Mouse (Mus musculus) MEL (cell line): ENCODE measurements at regions not wholly inside any gene's neighbourhood (a gene's known extent, or its start where the extent isn't known, plus 50 kb on each side); places are given as distances from the start of the nearest gene placed in this dataset.
A peak's percentile ranks its signal among the peaks of the same experiment; 100 is the strongest.

Source experiments
- DNase-seq: peaks from one replicate; pipeline ENCODE4 v3.0.0; 2011; ENCODE audit warnings: low read depth, low spot score
- H3K27ac ChIP-seq: 2 replicates; pipeline ENCODE4 v1.5.1; 2012; ENCODE audit warnings: low read depth, mild to moderate bottlenecking, control low read depth, low read length, moderate library complexity; ENCODE audit not compliant: control insufficient read depth
- H3K27me3 ChIP-seq, 2 experiments: fragments of 150-350 bp in 1 of 2; sonication (generic) in 1 of 2; 2 replicates each; pipeline ENCODE4 v1.6.1; 2012; ENCODE audit warnings: low read length in 2 of 2, mild to moderate bottlenecking in 2 of 2, improper control_type of control experiment in 1 of 2, moderate library complexity in 1 of 2; ENCODE audit not compliant: insufficient read depth in 2 of 2, control insufficient read depth in 1 of 2
- H3K36me3 ChIP-seq, 2 experiments: 2 replicates each; pipeline ENCODE4 v1.6.1; 2012 to 2014; ENCODE audit warnings: low read length in 2 of 2, improper control_type of control experiment in 1 of 2, inconsistent platforms in 1 of 2, mild to moderate bottlenecking in 1 of 2; ENCODE audit not compliant: insufficient read depth in 2 of 2, control insufficient read depth in 1 of 2
- H3K4me1 ChIP-seq, 2 experiments: fragments of 150-350 bp in 1 of 2; sonication (generic) in 1 of 2; 2 replicates each; pipeline ENCODE4 v1.6.1; 2012; ENCODE audit warnings: low read length in 2 of 2, improper control_type of control experiment in 1 of 2, mild to moderate bottlenecking in 1 of 2; ENCODE audit not compliant: insufficient read depth in 2 of 2, control insufficient read depth in 1 of 2
- H3K4me3 ChIP-seq, 2 experiments: fragments of 150-350 bp in 1 of 2; sonication (generic) in 1 of 2; 2 replicates each; pipeline ENCODE4 v1.5.1; 2012; ENCODE audit warnings: low read depth in 2 of 2, low read length in 2 of 2, mild to moderate bottlenecking in 2 of 2, moderate library complexity in 2 of 2, control low read depth in 1 of 2, improper control_type of control experiment in 1 of 2; ENCODE audit not compliant: control insufficient read depth in 1 of 2, insufficient read depth in 1 of 2
- H3K79me2 ChIP-seq: 2 replicates; pipeline ENCODE4 v1.6.1; 2012; ENCODE audit warnings: mild to moderate bottlenecking, low read length, moderate library complexity; ENCODE audit not compliant: control insufficient read depth, poor library complexity, insufficient read depth
- H3K9ac ChIP-seq: 2 replicates; pipeline ENCODE4 v1.6.1; 2012; ENCODE audit warnings: low read depth, mild to moderate bottlenecking, control low read depth, low read length, moderate library complexity; ENCODE audit not compliant: control insufficient read depth, poor library complexity, severe bottlenecking
- H3K9me3 ChIP-seq: fragments of 150-350 bp; sonication (generic); replicated peaks from 2 replicates; pipeline ENCODE4 v1.6.1; 2012; ENCODE audit warnings: mild to moderate bottlenecking, low read length, improper control_type of control experiment, moderate library complexity; ENCODE audit not compliant: insufficient read depth
- CHD1 ChIP-seq: IDR thresholded peaks from 2 replicates; pipeline ENCODE4 v1.6.1; 2012; ENCODE audit warnings: low read depth, mild to moderate bottlenecking, inconsistent platforms, low read length, improper control_type of control experiment
- CHD2 ChIP-seq: IDR thresholded peaks from 2 replicates; pipeline ENCODE4 v1.6.1; 2011; ENCODE audit warnings: low read length, improper control_type of control experiment
- CTCF ChIP-seq, 3 experiments: IDR thresholded peaks in 2 of 3; conservative IDR thresholded peaks in 1 of 3; 2 replicates each; pipeline ENCODE4 v1.5.1; 2011 to 2012; ENCODE audit warnings: low read length in 3 of 3, low read depth in 2 of 3, mild to moderate bottlenecking in 2 of 3, improper control_type of control experiment in 1 of 3, inconsistent platforms in 1 of 3, mixed read lengths in 1 of 3, moderate library complexity in 1 of 3; ENCODE audit not compliant: control insufficient read depth in 1 of 3, insufficient read depth in 1 of 3, poor library complexity in 1 of 3, severe bottlenecking in 1 of 3
- E2F4 ChIP-seq: IDR thresholded peaks from 2 replicates; pipeline ENCODE4 v1.6.1; 2011; ENCODE audit warnings: low read depth, low read length, improper control_type of control experiment, borderline replicate concordance
- ELF1 ChIP-seq: IDR thresholded peaks from 2 replicates; pipeline ENCODE4 v1.6.1; 2014; ENCODE audit warnings: low read depth, mild to moderate bottlenecking, inconsistent platforms, low read length, improper control_type of control experiment, moderate library complexity
- EP300 ChIP-seq, 2 experiments: IDR thresholded peaks; 2 replicates each; pipeline ENCODE4 v1.6.1; 2011; ENCODE audit warnings: improper control_type of control experiment in 2 of 2, low read length in 2 of 2, low read depth in 1 of 2, mild to moderate bottlenecking in 1 of 2
- ETS1 ChIP-seq: IDR thresholded peaks from 2 replicates; pipeline ENCODE4 v1.6.1; 2012; ENCODE audit warnings: low read depth, mild to moderate bottlenecking, inconsistent platforms, low read length, improper control_type of control experiment, moderate library complexity
- GABPA ChIP-seq: IDR thresholded peaks from 2 replicates; pipeline ENCODE4 v1.6.1; 2012; ENCODE audit warnings: low read depth, mild to moderate bottlenecking, inconsistent platforms, low read length, improper control_type of control experiment, moderate library complexity
- GATA1 ChIP-seq: IDR thresholded peaks from 2 replicates; pipeline ENCODE4 v1.6.1; 2011; ENCODE audit warnings: low read depth, low read length, improper control_type of control experiment
- HCFC1 ChIP-seq: IDR thresholded peaks from 2 replicates; pipeline ENCODE4 v1.6.1; 2012; ENCODE audit warnings: low read depth, mild to moderate bottlenecking, inconsistent platforms, low read length, improper control_type of control experiment, moderate library complexity
- JUND ChIP-seq: IDR thresholded peaks from 2 replicates; pipeline ENCODE4 v1.6.1; 2011; ENCODE audit warnings: low read depth, mild to moderate bottlenecking, improper control_type of control experiment, low read length
- KAT2A ChIP-seq: conservative IDR thresholded peaks from 2 replicates; pipeline ENCODE4 v1.6.1; 2012; ENCODE audit warnings: low read depth, low read length, improper control_type of control experiment, inconsistent platforms
- MAFK ChIP-seq: IDR thresholded peaks from 2 replicates; pipeline ENCODE4 v1.6.1; 2011; ENCODE audit warnings: low read depth, mild to moderate bottlenecking, low read length, improper control_type of control experiment, borderline replicate concordance
- MAX ChIP-seq: IDR thresholded peaks from 2 replicates; pipeline ENCODE4 v1.6.1; 2011; ENCODE audit warnings: low read length, improper control_type of control experiment
- MAZ ChIP-seq: IDR thresholded peaks from 2 replicates; pipeline ENCODE4 v1.6.1; 2012; ENCODE audit warnings: low read depth, mild to moderate bottlenecking, inconsistent platforms, low read length, improper control_type of control experiment
- MXI1 ChIP-seq: IDR thresholded peaks from 2 replicates; pipeline ENCODE4 v1.6.1; 2011; ENCODE audit warnings: mild to moderate bottlenecking, low read depth, low read length, improper control_type of control experiment
- MYB ChIP-seq: IDR thresholded peaks from 2 replicates; pipeline ENCODE4 v1.6.1; 2011; ENCODE audit warnings: mild to moderate bottlenecking, low read depth, low read length, improper control_type of control experiment
- NELFE ChIP-seq: IDR thresholded peaks from 2 replicates; pipeline ENCODE4 v1.6.1; 2011; ENCODE audit warnings: low read depth, low read length, improper control_type of control experiment
- NRF1 ChIP-seq: IDR thresholded peaks from 2 replicates; pipeline ENCODE4 v1.6.1; 2014; ENCODE audit warnings: low read depth, mild to moderate bottlenecking, inconsistent platforms, low read length, improper control_type of control experiment, moderate library complexity; ENCODE audit not compliant: poor library complexity, insufficient read depth, severe bottlenecking
- POLR2A ChIP-seq, 2 experiments: IDR thresholded peaks; 2 replicates each; pipeline ENCODE4 v1.6.1; 2011 to 2012; ENCODE audit warnings: low read length in 2 of 2, mild to moderate bottlenecking in 2 of 2, control low read depth in 1 of 2, improper control_type of control experiment in 1 of 2, low read depth in 1 of 2, moderate library complexity in 1 of 2; ENCODE audit not compliant: control insufficient read depth in 1 of 2, insufficient read depth in 1 of 2, poor library complexity in 1 of 2
- POLR2AphosphoS2 ChIP-seq: IDR thresholded peaks from 2 replicates; pipeline ENCODE4 v1.6.1; 2011; ENCODE audit warnings: low read length, improper control_type of control experiment
- POLR2AphosphoS5 ChIP-seq: IDR thresholded peaks from 2 replicates; pipeline ENCODE4 v1.6.1; 2012; ENCODE audit warnings: low read depth, borderline replicate concordance, mild to moderate bottlenecking, inconsistent platforms, low read length, moderate library complexity, mixed read lengths
- RCOR1 ChIP-seq: IDR thresholded peaks from 2 replicates; pipeline ENCODE4 v1.6.1; 2012; ENCODE audit warnings: low read depth, mild to moderate bottlenecking, inconsistent platforms, low read length, improper control_type of control experiment
- SIN3A ChIP-seq: IDR thresholded peaks from 2 replicates; pipeline ENCODE4 v1.6.1; 2012; ENCODE audit warnings: low read length, improper control_type of control experiment, inconsistent platforms
- SMC3 ChIP-seq: IDR thresholded peaks from 2 replicates; pipeline ENCODE4 v1.6.1; 2011; ENCODE audit warnings: low read depth, low read length, improper control_type of control experiment
- TAL1 ChIP-seq: IDR thresholded peaks from 2 replicates; pipeline ENCODE4 v1.6.1; 2012; ENCODE audit warnings: mild to moderate bottlenecking, inconsistent platforms, low read length, moderate library complexity, mixed read lengths
- TBP ChIP-seq: IDR thresholded peaks from 2 replicates; pipeline ENCODE4 v1.8.0; 2011; ENCODE audit warnings: low read depth, low read length, improper control_type of control experiment
- TCF12 ChIP-seq: IDR thresholded peaks from 2 replicates; pipeline ENCODE4 v1.6.1; 2014; ENCODE audit warnings: low read depth, mild to moderate bottlenecking, inconsistent platforms, low read length, improper control_type of control experiment, moderate library complexity
- USF2 ChIP-seq, 2 experiments: IDR thresholded peaks; 2 replicates each; pipeline ENCODE4 v1.6.1; 2011 to 2012; ENCODE audit warnings: improper control_type of control experiment in 2 of 2, low read length in 2 of 2, borderline replicate concordance in 1 of 2, inconsistent platforms in 1 of 2, low read depth in 1 of 2, mild to moderate bottlenecking in 1 of 2; ENCODE audit not compliant: insufficient read depth in 1 of 2
- ZKSCAN1 ChIP-seq: IDR thresholded peaks from 2 replicates; pipeline ENCODE4 v1.6.1; 2012; ENCODE audit warnings: low read depth, mild to moderate bottlenecking, inconsistent platforms, low read length, improper control_type of control experiment, moderate library complexity
- ZNF384 ChIP-seq: IDR thresholded peaks from 2 replicates; pipeline ENCODE4 v1.6.1; 2012; ENCODE audit warnings: low read depth, mild to moderate bottlenecking, inconsistent platforms, low read length, improper control_type of control experiment

GRCm38 (mm10) chr2:128407076-128407475 lies 183.9 kb upstream of the Spdye4c start:
- Histone ChIP-seq H3K4me1 (peaks cover 2% of the 10 kb centered on the region in 2 experiments; a peak in 2 of 4 replicates), H3K9me3 (no peaks in the 10 kb centered on the region), H3K27me3 (no peaks in the 10 kb centered on the region), H3K27ac (no peak overlapping the region), H3K79me2 (0 out of 2 replicates have a peak, but pooled peaks cover 1% of the 10 kb centered on the region), H3K9ac (no peak overlapping the region), H3K4me3 (no peak overlapping the region), H3K36me3 (peaks cover 0 to 2% of the 10 kb centered on the region in 2 experiments; a peak in 2 of 4 replicates)
- DNase-seq = peak; percentile 58
- no peak for TF ChIP-seq MAFK
- TF ChIP-seq E2F4 = no peak
- no peak for TF ChIP-seq NELFE
- no peak for TF ChIP-seq GATA1
- TF ChIP-seq ETS1 = no peak
- no peak for TF ChIP-seq ELF1
- TF ChIP-seq ZNF384 = no peak
- TF ChIP-seq GABPA = no peak
- no peak for TF ChIP-seq MYB
- no peak for TF ChIP-seq POLR2AphosphoS2
- TF ChIP-seq CTCF (IDR thresholded peaks at IDR 0.05 in 2 of 3, conservative IDR thresholded peaks at IDR 0.05 in 1 of 3; ENCODE audit: control insufficient read depth in 1 of 3, insufficient read depth in 1 of 3, low read depth in 2 of 3, low read length in 3 of 3, poor library complexity in 1 of 3, severe bottlenecking in 1 of 3) = no peak
- TF ChIP-seq POLR2A (IDR thresholded peaks at IDR 0.05; ENCODE audit: control insufficient read depth in 1 of 2, insufficient read depth in 1 of 2, low read depth in 1 of 2, low read length in 2 of 2, poor library complexity in 1 of 2) = no peak
- no peak for TF ChIP-seq TCF12
- TF ChIP-seq JUND = no peak
- TF ChIP-seq KAT2A = no peak
- no peak for TF ChIP-seq ZKSCAN1
- TF ChIP-seq POLR2AphosphoS5 = no peak

- peak; percentile 77 for DNase-seq
- no peaks in the 10 kb centered on the region for H3K79me2 ChIP-seq
- H3K27ac ChIP-seq = no peak overlapping the region
- peaks cover 0 to 2% of the 10 kb centered on the region in 2 experiments; a peak in 2 of 4 replicates for H3K36me3 ChIP-seq
- peaks cover 0 to 2% of the 10 kb centered on the region in 2 experiments; a peak in 2 of 4 replicates for H3K4me1 ChIP-seq
- H3K27me3 ChIP-seq = no peaks in the 10 kb centered on the region
- no peaks in the 10 kb centered on the region for H3K9me3 ChIP-seq
- H3K4me3 ChIP-seq = no peak overlapping the region
- no peak overlapping the region for H3K9ac ChIP-seq
- TF ChIP-seq EP300 (IDR thresholded peaks at IDR 0.05; ENCODE audit: low read depth in 1 of 2, low read length in 2 of 2) (no peak), CHD1 (no peak), JUND (no peak), CTCF (IDR thresholded peaks at IDR 0.05 in 2 of 3, conservative IDR thresholded peaks at IDR 0.05 in 1 of 3; ENCODE audit: control insufficient read depth in 1 of 3, insufficient read depth in 1 of 3, low read depth in 2 of 3, low read length in 3 of 3, poor library complexity in 1 of 3, severe bottlenecking in 1 of 3) (peak; percentile 81 to 89 (median 82)), MAX (no peak), MXI1 (no peak), ELF1 (no peak), SMC3 (peak; percentile 83), TAL1 (no peak), ETS1 (no peak), MAZ (no peak), MYB (no peak), CHD2 (no peak), HCFC1 (no peak), POLR2AphosphoS2 (no peak), SIN3A (no peak), POLR2AphosphoS5 (no peak), RCOR1 (no peak), GABPA (no peak), USF2 (IDR thresholded peaks at IDR 0.05; ENCODE audit: borderline replicate concordance in 1 of 2, insufficient read depth in 1 of 2, low read depth in 1 of 2, low read length in 2 of 2) (no peak), NRF1 (no peak), MAFK (no peak), TBP (no peak), NELFE (no peak), POLR2A (IDR thresholded peaks at IDR 0.05; ENCODE audit: control insufficient read depth in 1 of 2, insufficient read depth in 1 of 2, low read depth in 1 of 2, low read length in 2 of 2, poor library complexity in 1 of 2) (no peak)
Measured at GRCm38 (mm10) chr2:128408718-128409117, 182.3 kb upstream of the Spdye4c start.
